Mouse (Mus musculus) gonadal fat pad, adult 2 months (tissue): ENCODE measurements around the gene Pvr. TPM values are rescaled to one million over a fixed set of nuclear protein-coding genes. Genes with fewer than 3 reads are reported as not detected.

Experiments
- DNase-seq: peaks from one replicate; pipeline ENCODE4 v3.0.0-alpha.2; 2012; ENCODE audit warnings: low read depth
- polyA plus RNA-seq: library from polyadenylated mRNA; depleted of rRNA; stranded (reverse); fragments of >200 nt; gene quantifications from 2 replicates; pipeline ENCODE4 v1.2.3, GENCODE M21; 2012; rRNA removed

Pvr gene
- polyA plus RNA-seq, 1 experiment: 21.0 TPM

- DNase-seq: no peak
Observed at GRCm38 (mm10) chr7:19871943-19872601, 48.9 kb downstream of the Pvr start.

- no peak for DNase-seq
Observed at GRCm38 (mm10) chr7:19871137-19871621, 49.8 kb downstream of the Pvr start.

- DNase-seq: no peak
Observed at GRCm38 (mm10) chr7:19867751-19868399, 53.1 kb downstream of the Pvr start.

- DNase-seq: no peak
Observed at GRCm38 (mm10) chr7:19866490-19866889, 54.5 kb downstream of the Pvr start.

GRCm38 (mm10) chr7:19865246-19866036 is 55.5 kb downstream of the Pvr start:
- DNase-seq: no peak

GRCm38 (mm10) chr7:19864241-19864640 is 56.7 kb downstream of the Pvr start:
- no peak for DNase-seq

GRCm38 (mm10) chr7:19861199-19861598 is 59.8 kb downstream of the Pvr start, which contains the start of gene Ceacam16:
Gene Ceacam16, minus strand, starts transcription at chr7:19861299.
- no peak for DNase-seq

GRCm38 (mm10) chr7:19859740-19860139 is 61.2 kb downstream of the Pvr start:
- DNase-seq: no peak

- no peak for DNase-seq
Observed at GRCm38 (mm10) chr7:19856283-19856682, 64.7 kb downstream of the Pvr start.

GRCm38 (mm10) chr7:19855663-19856062 is 65.3 kb downstream of the Pvr start:
- DNase-seq: no peak

Other genes with a start within 250 kb of the Pvr start
- gene Apoc2, start 243.2 kb downstream of the Pvr start, polyA plus RNA-seq: 2.1 and 4.1 TPM in 2 replicates
- gene Gm44805, start 239.7 kb downstream of the Pvr start, polyA plus RNA-seq: not detected in 2 replicates
- gene Apoc4, start 239.7 kb downstream of the Pvr start, polyA plus RNA-seq: 8.7 and 13.2 TPM in 2 replicates
- 90.2 and 97.7 TPM in 2 replicates for gene Apoc1, start 228.5 kb downstream of the Pvr start, polyA plus RNA-seq
- 3,227 and 3,747 TPM in 2 replicates for gene Apoe, start 222.0 kb downstream of the Pvr start, polyA plus RNA-seq
- 71.5 and 78.9 TPM in 2 replicates for gene Tomm40, start 205.7 kb downstream of the Pvr start, polyA plus RNA-seq
- gene Nectin2, start 170.7 kb downstream of the Pvr start, polyA plus RNA-seq: 47.6 and 48.5 TPM in 2 replicates
- gene Bcam, start 150.1 kb downstream of the Pvr start, polyA plus RNA-seq: 133 and 134 TPM in 2 replicates
- 21.4 and 22.9 TPM in 2 replicates for gene Cblc, start 124.4 kb downstream of the Pvr start, polyA plus RNA-seq
- 10.5 and 11.8 TPM in 2 replicates for gene Bcl3, start 98.4 kb downstream of the Pvr start, polyA plus RNA-seq
- 0.11 TPM in 1 of 2 replicates, not detected in the other for gene Gm19345, start 69.2 kb downstream of the Pvr start, polyA plus RNA-seq
- gene Ceacam16, start 59.9 kb downstream of the Pvr start, polyA plus RNA-seq: 0.22 and 0.57 TPM in 2 replicates
- 0.16 and 1.8 TPM in 2 replicates for gene Ceacam19, start 33.2 kb downstream of the Pvr start, polyA plus RNA-seq
- 0.20 and 0.37 TPM in 2 replicates for gene Igsf23, start 29.6 kb upstream of the Pvr start, polyA plus RNA-seq
- 0.09 and 0.15 TPM in 2 replicates for gene Ceacam20, start 44.3 kb upstream of the Pvr start, polyA plus RNA-seq
- 1.6 and 2.2 TPM in 2 replicates for gene Nlrp9b, start 70.3 kb upstream of the Pvr start, polyA plus RNA-seq
- 0.08 TPM in 1 of 2 replicates, not detected in the other for gene Vmn1r91, start 178.5 kb upstream of the Pvr start, polyA plus RNA-seq
- not detected in 2 replicates for gene Gm16442, start 201.4 kb upstream of the Pvr start, polyA plus RNA-seq
- gene Vmn1r93, start 217.9 kb upstream of the Pvr start, polyA plus RNA-seq: not detected in 2 replicates
- not detected in 2 replicates for gene Vmn1r94, start 247.2 kb upstream of the Pvr start, polyA plus RNA-seq